Mouse (Mus musculus): ENCODE measurements around the gene Srgap3.

GRCm38 (mm10) chr6:112903226-112903625 lies 43.8 kb downstream of the Srgap3 start:
- TF ChIP-seq CTCF (IDR thresholded peaks at IDR 0.05; ENCODE audit: extremely low read depth, insufficient read depth, low read length): no peak
- no peak for TF ChIP-seq POLR2A (IDR thresholded peaks at IDR 0.05; ENCODE audit: extremely low read depth, insufficient read depth, low read length)
